Mouse (Mus musculus) T-helper 2 cell (primary cell): ENCODE data around the gene Pogz.

Experiments used
- in situ Hi-C: fragments of 300-600 bp; cut with MboI, MseI; formaldehyde crosslinking; loops from one replicate; pipeline ENCODE4 v1.15.1; 2025; ENCODE audit warnings: high pct_unique_total_duplicates

Pogz gene

GRCm38 (mm10) chr3:94837183-94837890 lies at the start of gene Pogz:
TSS of gene Pogz (plus strand) at chr3:94837567.
- in situ Hi-C loops, result no loop called here

- in situ Hi-C loops, result no loop called here
These were observed 48.3 kb upstream of the Pogz start for GRCm38 (mm10) chr3:94789071-94789470.

DNA sequence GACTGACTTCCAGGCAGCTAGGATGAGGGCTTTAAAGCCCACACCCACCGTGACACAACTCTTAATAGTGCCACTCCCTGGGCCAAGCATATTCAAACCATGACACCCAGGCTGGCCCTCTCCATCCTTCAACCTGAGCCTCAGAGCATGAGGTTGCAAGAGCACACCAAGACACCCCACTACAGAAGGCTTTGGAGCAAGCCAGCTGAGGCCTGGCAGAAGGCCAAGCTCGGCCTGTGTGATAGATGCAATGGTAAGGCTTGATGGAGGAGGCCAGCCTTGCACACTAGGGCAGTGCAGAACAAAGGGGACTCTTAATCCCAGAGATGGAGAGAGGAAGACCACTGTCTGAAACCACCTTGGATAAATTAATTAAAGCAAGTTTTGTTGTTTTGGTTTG lies 47.9 kb upstream of the Pogz start:
- in situ Hi-C loops, result no loop called here

DNA sequence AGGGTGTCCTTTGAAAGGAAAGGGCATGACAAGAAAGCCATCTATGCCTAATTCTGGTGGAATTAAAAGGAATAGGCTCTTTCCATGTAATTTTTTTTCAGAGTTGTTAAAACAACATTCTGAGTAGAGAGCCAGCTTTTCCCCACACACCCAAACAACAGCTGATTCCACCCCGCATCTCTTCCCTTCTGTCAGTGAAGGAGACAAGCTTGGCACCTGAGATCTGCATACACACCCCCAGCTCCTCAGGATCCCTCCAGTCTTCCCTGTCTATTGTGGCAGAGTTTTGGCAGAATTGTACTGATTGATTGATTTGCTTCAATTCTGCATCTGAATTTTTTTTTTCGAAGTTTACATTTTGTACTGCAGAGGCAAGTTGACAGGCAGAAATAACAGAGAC lies 45.1 kb upstream of the Pogz start:
- in situ Hi-C loops, result no loop called here

GRCm38 (mm10) chr3:94793672-94794071 lies 43.7 kb upstream of the Pogz start:
- in situ Hi-C loops, result no loop called here

GRCm38 (mm10) chr3:94794359-94794758 lies 43.0 kb upstream of the Pogz start:
- in situ Hi-C loops, result no loop called here

GRCm38 (mm10) chr3:94795596-94796140 lies 41.7 kb upstream of the Pogz start:
- in situ Hi-C loops, result no loop called here

- in situ Hi-C loops, result no loop called here
These were observed 41.2 kb upstream of the Pogz start for GRCm38 (mm10) chr3:94796181-94796580.

GRCm38 (mm10) chr3:94804146-94804545 lies 33.2 kb upstream of the Pogz start:
- in situ Hi-C loops, result no loop called here

GRCm38 (mm10) chr3:94804976-94805375 lies 32.4 kb upstream of the Pogz start:
- in situ Hi-C loops, result no loop called here

DNA sequence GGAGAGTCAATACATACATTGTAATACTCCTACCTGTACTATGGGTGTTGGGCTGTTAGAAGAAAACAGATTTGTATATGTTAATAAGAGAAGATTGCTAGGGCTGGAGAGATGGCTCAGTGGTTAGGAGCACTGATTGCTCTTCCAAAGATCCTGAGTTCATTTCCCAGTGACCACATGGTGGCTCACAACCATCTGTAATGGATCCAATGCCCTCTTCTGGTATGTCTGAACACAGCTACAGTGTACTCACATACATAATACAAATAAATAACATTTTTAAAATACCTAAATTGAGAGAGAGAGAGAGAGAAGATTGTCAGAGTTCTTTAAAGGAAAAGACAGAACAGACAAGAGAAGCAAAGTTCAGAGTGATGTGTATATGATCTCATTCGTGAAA lies 29.1 kb upstream of the Pogz start:
- in situ Hi-C loops, result no loop called here

DNA sequence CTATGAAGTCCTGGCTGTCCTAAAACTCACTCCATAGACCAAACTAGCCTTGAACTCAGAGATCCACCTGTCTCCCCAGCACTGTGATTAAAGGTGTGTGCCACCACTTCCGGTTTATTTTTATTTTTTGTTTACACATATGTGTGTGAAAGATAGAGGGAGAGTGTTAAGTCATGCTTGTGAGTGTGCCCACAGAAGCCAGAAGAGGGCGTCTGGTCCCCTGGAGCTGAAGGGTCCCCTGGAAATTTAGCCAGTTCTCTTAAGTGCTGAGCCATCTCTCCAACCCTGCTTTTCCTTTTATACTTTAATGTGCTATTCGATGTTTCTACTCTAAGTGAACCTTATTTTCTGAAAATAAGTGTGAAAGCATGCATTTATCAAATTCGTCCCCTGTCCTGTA lies 25.7 kb upstream of the Pogz start:
- in situ Hi-C loops, result no loop called here

GRCm38 (mm10) chr3:94813651-94814050 lies 23.7 kb upstream of the Pogz start:
- in situ Hi-C loops, result no loop called here

DNA sequence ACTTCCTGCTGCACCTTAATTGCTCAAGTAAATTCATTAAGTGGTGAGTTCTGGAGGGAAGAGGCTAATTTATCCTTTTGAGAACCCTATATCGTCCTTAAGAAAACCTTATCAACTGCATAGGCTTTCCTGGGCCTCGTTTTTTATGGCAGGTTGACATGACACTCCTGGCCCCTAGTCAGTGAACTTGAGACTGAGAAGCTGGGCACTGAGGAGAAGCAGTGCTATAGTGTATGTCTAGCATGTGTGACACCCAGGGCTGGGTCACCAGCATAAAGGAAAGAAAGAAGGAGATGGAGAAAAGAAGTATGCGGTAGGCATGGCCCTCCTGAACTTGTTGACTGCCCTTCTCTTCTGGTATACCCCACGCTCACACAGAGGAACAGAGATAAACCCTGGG lies 23.3 kb upstream of the Pogz start:
- in situ Hi-C loops, result no loop called here

GRCm38 (mm10) chr3:94814663-94815062 lies 22.7 kb upstream of the Pogz start:
- in situ Hi-C loops, result no loop called here

DNA sequence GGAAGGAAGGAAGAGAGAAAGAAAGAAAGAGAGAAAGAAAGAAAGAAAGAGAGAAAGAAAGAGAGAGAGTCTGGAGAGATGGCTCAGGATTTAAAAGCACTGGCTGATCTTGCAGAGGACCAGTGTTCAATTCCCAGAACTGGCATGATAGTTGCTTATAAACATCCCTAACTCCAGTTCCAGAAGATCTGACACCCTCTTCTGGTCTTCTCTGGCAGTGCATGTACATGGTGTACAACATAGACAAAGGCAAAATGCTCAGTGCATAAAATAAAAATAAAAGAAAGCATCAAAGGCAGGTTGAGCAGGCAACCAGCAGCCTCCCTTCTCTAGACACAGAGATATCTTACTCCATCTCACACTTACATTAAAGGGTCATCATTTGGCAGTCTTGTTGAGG lies 21.8 kb upstream of the Pogz start:
- in situ Hi-C loops, result no loop called here

- in situ Hi-C loops, result no loop called here
These were observed 19.6 kb upstream of the Pogz start for GRCm38 (mm10) chr3:94817731-94818130.

DNA sequence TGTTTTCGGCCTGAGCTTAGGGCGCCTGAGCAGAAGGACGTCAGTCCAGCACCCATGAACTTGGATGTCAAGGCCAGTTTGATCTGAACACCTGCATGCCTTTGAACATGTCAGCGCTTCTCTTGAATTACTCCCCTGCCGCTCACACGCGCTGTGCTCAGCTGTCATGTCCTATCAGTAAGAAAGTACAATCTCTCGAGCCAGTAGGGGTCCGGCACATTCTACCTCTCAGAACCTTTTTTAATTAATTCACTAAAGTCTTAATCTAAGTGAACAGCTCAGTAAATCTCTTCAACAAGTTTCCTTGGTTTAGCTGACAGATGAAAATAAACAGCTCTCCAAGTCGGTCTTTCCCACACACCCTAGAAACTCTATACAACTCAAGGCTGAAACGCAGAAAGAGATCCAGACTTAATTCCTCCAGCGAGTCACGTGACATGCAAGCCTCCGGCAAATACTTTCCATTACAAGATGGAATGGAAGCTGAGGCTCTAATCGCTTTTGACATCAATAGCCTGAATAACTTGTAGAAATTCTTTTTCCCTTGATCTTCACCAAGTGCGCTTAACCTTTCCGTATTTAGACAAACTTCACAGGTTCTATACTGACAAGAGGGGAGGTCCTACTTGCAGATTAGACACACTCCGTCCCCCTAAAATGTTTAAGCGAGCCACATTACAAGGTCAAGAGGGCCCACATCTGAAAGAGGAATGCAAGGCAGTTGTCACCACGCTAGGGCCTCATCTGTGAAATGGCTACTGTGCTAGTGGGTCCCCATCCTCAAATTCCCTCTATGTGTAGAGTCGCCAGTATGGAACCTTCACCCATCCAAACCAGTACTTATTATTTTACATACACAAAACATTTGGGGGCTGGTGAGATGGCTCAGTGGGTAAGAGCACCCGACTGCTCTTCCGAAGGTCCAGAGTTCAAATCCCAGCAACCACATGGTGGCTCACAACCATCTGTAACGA lies 17.6 kb upstream of the Pogz start:
- in situ Hi-C loops, result no loop called here

DNA sequence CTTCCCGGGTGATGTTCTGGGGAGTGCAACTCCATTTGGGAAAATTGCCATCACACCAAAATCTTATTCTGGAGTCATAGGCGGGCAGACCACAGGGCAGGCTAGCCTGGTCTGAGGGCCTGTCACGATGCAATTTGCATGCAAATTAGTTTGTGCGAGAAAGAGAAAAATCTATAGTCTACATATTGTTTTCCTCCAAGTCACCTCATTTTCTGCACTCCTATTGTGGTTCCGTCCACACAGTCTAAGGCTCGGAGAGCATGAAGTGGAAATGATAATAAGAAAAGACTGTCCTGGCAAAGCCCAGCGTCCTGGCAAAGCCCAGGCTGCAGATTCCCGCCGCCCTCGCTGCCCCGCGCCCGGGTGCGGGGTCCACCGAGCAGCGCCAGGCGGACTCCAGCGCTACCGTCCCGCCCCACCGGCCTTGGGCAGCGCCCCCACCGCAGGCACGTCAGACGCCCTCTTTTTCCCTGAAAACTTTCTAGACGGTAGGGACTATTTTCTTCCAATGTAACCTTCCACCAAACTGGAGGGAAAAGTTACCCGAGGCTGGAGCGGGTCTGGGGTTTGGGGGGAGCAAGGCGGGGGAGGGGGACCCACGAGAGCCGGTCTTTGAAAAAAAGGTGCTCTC lies 16.2 kb upstream of the Pogz start:
- in situ Hi-C loops, result no loop called here

DNA sequence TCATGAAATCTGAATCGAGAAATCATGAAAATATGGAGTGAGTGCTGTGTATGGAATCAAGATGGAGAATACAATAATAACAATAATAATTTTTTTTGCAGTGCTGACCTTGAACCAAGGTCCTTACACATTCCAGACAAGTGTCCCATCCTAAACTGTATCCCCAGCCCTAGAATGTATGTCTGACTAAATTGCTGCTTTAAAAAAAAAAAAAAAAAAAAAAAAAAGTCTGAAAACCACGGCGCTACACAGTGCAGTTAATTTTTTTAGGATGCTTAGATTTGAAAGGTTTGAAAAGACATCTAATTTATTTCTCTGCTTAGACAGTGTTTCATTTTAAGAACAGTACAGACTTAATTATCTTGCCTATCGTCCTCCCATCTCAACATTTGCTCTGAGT lies 15.3 kb upstream of the Pogz start:
- in situ Hi-C loops, result no loop called here

- in situ Hi-C loops, result no loop called here
These were observed 13.3 kb upstream of the Pogz start for GRCm38 (mm10) chr3:94824110-94824509.

- in situ Hi-C loops, result no loop called here
These were observed 5.3 kb upstream of the Pogz start for GRCm38 (mm10) chr3:94832100-94832499.
